Mouse (Mus musculus): ENCODE measurements around the gene Cd244a. TPM values are rescaled to one million over a fixed set of nuclear protein-coding genes. Genes with fewer than 3 reads are reported as not detected.

Cd244a gene
- polyA plus RNA-seq, 1 experiment from 2014 or later: not detected

GRCm38 (mm10) chr1:171658561-171658991 lies 99.6 kb downstream of the Cd244a start:
- Histone ChIP-seq H3K36me3 (ENCODE audit: control insufficient read depth, insufficient read depth, low read length) (no peaks in the 10 kb centered on the region), H3K9me3 (ENCODE audit: control insufficient read depth, low read length) (no peaks in the 10 kb centered on the region), H3K4me3 (ENCODE audit: low read length) (no peak overlapping the region), H3K9ac (ENCODE audit: low read depth, low read length) (no peak overlapping the region), H3K27ac (ENCODE audit: low read depth, low read length) (no peak overlapping the region), H3K4me2 (ENCODE audit: low read length) (no peak overlapping the region), H3K4me1 (ENCODE audit: control insufficient read depth, insufficient read depth, low read depth, low read length) (no peaks in the 10 kb centered on the region), H3K27me3 (replicated peaks; ENCODE audit: control insufficient read depth, insufficient read depth, low read length) (no peaks in the 10 kb centered on the region)
- 0 out of 2 replicates have a peak, but pooled peaks have one; percentile 50 for ATAC-seq
- WGBS: 80% methylated on average over 5 of the region's 5 CpGs

Small RNAs within 50 kb of the gene (microRNA-seq; reads per million reads assigned to microRNA genes)
- gene Mir7683: not detected

Other genes with a start within 250 kb of the Cd244a start
- 46.5 and 49.5 TPM in 2 replicates for gene Dedd, start 230.0 kb upstream of the Cd244a start, polyA plus RNA-seq (2015; fragmentation: Nextera tagmentation; extraction: Ambion mirVana)
- 51.2 and 54.7 TPM in 2 replicates for gene Nit1, start 213.5 kb upstream of the Cd244a start, polyA plus RNA-seq (2015; fragmentation: Nextera tagmentation; extraction: Ambion mirVana)
- 123 and 143 TPM in 2 replicates for gene Pfdn2, start 213.5 kb upstream of the Cd244a start, polyA plus RNA-seq (2015; fragmentation: Nextera tagmentation; extraction: Ambion mirVana)
- gene Klhdc9, start 198.4 kb upstream of the Cd244a start, polyA plus RNA-seq (2015; fragmentation: Nextera tagmentation; extraction: Ambion mirVana): 3.3 and 4.3 TPM in 2 replicates
- gene Nectin4, start 189.1 kb upstream of the Cd244a start, polyA plus RNA-seq (2015; fragmentation: Nextera tagmentation; extraction: Ambion mirVana): 4.1 and 4.7 TPM in 2 replicates
- 0.73 and 0.79 TPM in 2 replicates for gene Arhgap30, start 170.2 kb upstream of the Cd244a start, polyA plus RNA-seq (2015; fragmentation: Nextera tagmentation; extraction: Ambion mirVana)
- gene Usf1, start 147.9 kb upstream of the Cd244a start, polyA plus RNA-seq (2015; fragmentation: Nextera tagmentation; extraction: Ambion mirVana): 150 and 170 TPM in 2 replicates
- 6.3 and 7.0 TPM in 2 replicates for gene Tstd1, start 140.3 kb upstream of the Cd244a start, polyA plus RNA-seq (2015; fragmentation: Nextera tagmentation; extraction: Ambion mirVana)
- 14.1 and 15.6 TPM in 2 replicates for gene F11r, start 121.7 kb upstream of the Cd244a start, polyA plus RNA-seq (2015; fragmentation: Nextera tagmentation; extraction: Ambion mirVana)
- 25.7 and 28.3 TPM in 2 replicates for gene Alyref2, start 55.7 kb upstream of the Cd244a start, polyA plus RNA-seq (2015; fragmentation: Nextera tagmentation; extraction: Ambion mirVana)
- not detected in 2 replicates for gene Itln1, start 23.9 kb upstream of the Cd244a start, polyA plus RNA-seq (2015; fragmentation: Nextera tagmentation; extraction: Ambion mirVana)
- 0.18 TPM in 1 of 2 replicates, not detected in the other for gene Ly9, start 48.2 kb downstream of the Cd244a start, polyA plus RNA-seq (2015; fragmentation: Nextera tagmentation; extraction: Ambion mirVana)
- 0.12 TPM in 1 of 2 replicates, not detected in the other for gene Slamf7, start 93.8 kb downstream of the Cd244a start, polyA plus RNA-seq (2015; fragmentation: Nextera tagmentation; extraction: Ambion mirVana)
- gene Cd48, start 122.8 kb downstream of the Cd244a start, polyA plus RNA-seq (2015; fragmentation: Nextera tagmentation; extraction: Ambion mirVana): 0.98 and 1.3 TPM in 2 replicates
- 0.19 and 0.28 TPM in 2 replicates for gene Slamf1, start 207.9 kb downstream of the Cd244a start, polyA plus RNA-seq (2015; fragmentation: Nextera tagmentation; extraction: Ambion mirVana)